Mouse (Mus musculus) midbrain, embryonic 15.5 days (tissue): ENCODE results near the gene Crxos. TPM values are rescaled to one million over a fixed set of nuclear protein-coding genes. Genes with fewer than 3 reads are reported as not detected.

Experiments
- ATAC-seq: fragments of 200-750 bp; cut with Nextera tagmentation; replicated peaks from 2 replicates; pipeline ENCODE4 v1.8.0; 2017; ENCODE audit warnings: moderate TSS enrichment
- H3K27ac ChIP-seq: fragments of 300-500 bp; sonication (generic); 2 replicates; pipeline ENCODE4 v1.5.1; 2015; ENCODE audit warnings: mild to moderate bottlenecking, inconsistent platforms
- H3K27me3 ChIP-seq: fragments of 300-500 bp; sonication (generic); replicated peaks from 2 replicates; pipeline ENCODE4 v1.6.1; 2015; ENCODE audit warnings: inconsistent platforms
- H3K36me3 ChIP-seq: fragments of 300-500 bp; sonication (generic); replicated peaks from 2 replicates; pipeline ENCODE4 v1.6.1; 2015; ENCODE audit warnings: inconsistent platforms
- H3K4me1 ChIP-seq: fragments of 300-500 bp; sonication (generic); 2 replicates; pipeline ENCODE4 v1.6.1; 2015; ENCODE audit warnings: inconsistent platforms
- H3K4me2 ChIP-seq: fragments of 300-500 bp; sonication (generic); 2 replicates; pipeline ENCODE4 v1.6.1; 2015; ENCODE audit warnings: inconsistent platforms, mild to moderate bottlenecking, moderate library complexity
- H3K4me3 ChIP-seq: fragments of 300-500 bp; sonication (generic); 2 replicates; pipeline ENCODE4 v1.5.1; 2015; ENCODE audit warnings: mild to moderate bottlenecking, inconsistent platforms
- H3K9ac ChIP-seq: fragments of 300-500 bp; sonication (generic); 2 replicates; pipeline ENCODE4 v1.6.1; 2015; ENCODE audit warnings: mild to moderate bottlenecking, inconsistent platforms
- H3K9me3 ChIP-seq: fragments of 300-500 bp; sonication (generic); 2 replicates; pipeline ENCODE4 v1.6.1; 2016; ENCODE audit warnings: inconsistent platforms
- WGBS: fragments of 180-500 bp; shearing (Covaris S2); methylation state at CpG from one replicate; pipeline ENCODE4 v1.1.7; 2015; ENCODE audit warnings: mixed read lengths; 5-methylcytosine and 5-hydroxymethylcytosine counted together
- polyA plus RNA-seq: library from polyadenylated mRNA; unstranded; fragments of >200 nt; fragmentation: Nextera tagmentation; extraction: Ambion mirVana; gene quantifications from 2 replicates; pipeline ENCODE4 v1.2.1, GENCODE M21; 2015

Gene Crxos
- polyA plus RNA-seq, 1 experiment from 2014 or later: not detected

DNA sequence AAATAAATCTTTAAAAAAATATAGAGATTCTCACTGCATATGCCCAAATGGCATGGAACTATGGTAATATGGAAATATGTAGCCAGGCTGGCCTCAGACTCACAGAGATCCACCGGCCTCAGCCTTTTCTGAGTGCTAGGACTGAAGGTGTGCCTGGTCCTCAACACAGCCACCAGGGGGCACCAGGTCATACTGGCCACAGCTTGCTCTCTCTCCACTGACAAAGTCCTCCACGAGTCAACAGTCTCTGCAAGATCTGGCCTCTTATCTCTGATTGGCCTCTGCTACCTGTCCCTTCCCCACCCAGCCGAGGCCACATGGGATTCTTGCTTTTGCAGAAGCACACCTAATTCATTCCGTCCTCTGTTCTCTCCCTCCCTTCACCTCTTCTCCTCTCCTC is 47.5 kb downstream of the Crxos start:
- 41% methylated on average over 4 of the region's 4 CpGs for WGBS

GRCm38 (mm10) chr7:15930543-15930942 is 48.1 kb downstream of the Crxos start:
- H3K9me3 ChIP-seq: no peaks in the 10 kb centered on the region
- no peaks in the 10 kb centered on the region for H3K27me3 ChIP-seq
- H3K4me1 ChIP-seq: no peaks in the 10 kb centered on the region
- no peak overlapping the region for H3K9ac ChIP-seq
- WGBS: 68% methylated on average over 2 of the region's 2 CpGs
- H3K4me2 ChIP-seq: no peak overlapping the region
- H3K4me3 ChIP-seq: no peak overlapping the region
- no peak for ATAC-seq
- H3K36me3 ChIP-seq: no peaks in the 10 kb centered on the region
- H3K27ac ChIP-seq: no peak overlapping the region

More for the DNA sequence above, 47.5 kb downstream of the Crxos start:
- H3K4me3 ChIP-seq: no peak overlapping the region
- no peak overlapping the region for H3K4me2 ChIP-seq
- no peaks in the 10 kb centered on the region for H3K27me3 ChIP-seq
- no peaks in the 10 kb centered on the region for H3K9me3 ChIP-seq
- H3K4me1 ChIP-seq: no peaks in the 10 kb centered on the region
- ATAC-seq: no peak
- H3K36me3 ChIP-seq: no peaks in the 10 kb centered on the region
- H3K27ac ChIP-seq: no peak overlapping the region
- no peak overlapping the region for H3K9ac ChIP-seq

GRCm38 (mm10) chr7:15931635-15932034 is 49.2 kb downstream of the Crxos start:
- Histone ChIP-seq H3K4me1 (no peaks in the 10 kb centered on the region), H3K27ac (no peak overlapping the region), H3K9ac (no peak overlapping the region), H3K36me3 (peaks cover 5% of the 10 kb centered on the region), H3K4me3 (no peak overlapping the region), H3K4me2 (no peak overlapping the region), H3K9me3 (no peaks in the 10 kb centered on the region), H3K27me3 (no peaks in the 10 kb centered on the region)
- no peak for ATAC-seq
- 86% methylated on average over 3 of the region's 3 CpGs for WGBS

GRCm38 (mm10) chr7:15933437-15934359 is 51.3 kb downstream of the Crxos start:
- H3K4me2 ChIP-seq: no peak overlapping the region
- 66% methylated on average over 16 of the region's 16 CpGs for WGBS
- H3K4me3 ChIP-seq: no peak overlapping the region
- no peak for ATAC-seq
- H3K4me1 ChIP-seq: no peaks in the 10 kb centered on the region
- H3K27me3 ChIP-seq: no peaks in the 10 kb centered on the region
- H3K9ac ChIP-seq: no peak overlapping the region
- H3K9me3 ChIP-seq: no peaks in the 10 kb centered on the region
- no peak overlapping the region for H3K27ac ChIP-seq
- peaks cover 26% of the 10 kb centered on the region for H3K36me3 ChIP-seq

GRCm38 (mm10) chr7:15937491-15937890 is 55.1 kb downstream of the Crxos start:
- Histone ChIP-seq H3K27ac (no peak overlapping the region), H3K9me3 (no peaks in the 10 kb centered on the region), H3K9ac (no peak overlapping the region), H3K4me1 (no peaks in the 10 kb centered on the region), H3K36me3 (peaks cover 59% of the 10 kb centered on the region), H3K4me3 (no peak overlapping the region), H3K4me2 (no peak overlapping the region), H3K27me3 (no peaks in the 10 kb centered on the region)
- WGBS: 93% methylated on average over 5 of the region's 5 CpGs
- ATAC-seq: no peak

DNA sequence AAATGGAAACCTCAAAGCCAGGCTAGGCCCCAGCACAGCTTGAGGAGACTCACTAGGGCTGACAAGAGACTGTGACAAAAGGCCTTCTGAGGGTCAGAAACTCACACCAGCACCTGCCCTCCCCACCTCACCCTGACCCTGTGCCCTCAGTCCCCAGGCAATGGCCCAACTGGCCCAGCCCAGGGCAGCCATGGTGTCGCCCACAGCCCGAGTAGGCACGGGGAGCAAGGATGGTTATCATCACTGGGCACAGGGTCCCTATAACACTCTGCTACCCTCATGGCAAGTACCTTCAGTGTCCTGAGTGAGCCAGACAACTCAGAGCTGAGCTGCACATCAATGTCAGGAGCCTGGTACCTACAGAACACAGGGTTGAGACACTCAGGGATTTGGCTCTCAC is 56.2 kb downstream of the Crxos start:
- ATAC-seq: no peak
- Histone ChIP-seq H3K9me3 (no peaks in the 10 kb centered on the region), H3K9ac (no peak overlapping the region), H3K4me2 (no peak overlapping the region), H3K4me3 (no peak overlapping the region), H3K27me3 (no peaks in the 10 kb centered on the region), H3K36me3 (peaks cover 63% of the 10 kb centered on the region), H3K27ac (no peak overlapping the region), H3K4me1 (peaks cover 4% of the 10 kb centered on the region; the same call in 1 of the 2 replicates)
- 90% methylated on average over 3 of the region's 3 CpGs for WGBS

DNA sequence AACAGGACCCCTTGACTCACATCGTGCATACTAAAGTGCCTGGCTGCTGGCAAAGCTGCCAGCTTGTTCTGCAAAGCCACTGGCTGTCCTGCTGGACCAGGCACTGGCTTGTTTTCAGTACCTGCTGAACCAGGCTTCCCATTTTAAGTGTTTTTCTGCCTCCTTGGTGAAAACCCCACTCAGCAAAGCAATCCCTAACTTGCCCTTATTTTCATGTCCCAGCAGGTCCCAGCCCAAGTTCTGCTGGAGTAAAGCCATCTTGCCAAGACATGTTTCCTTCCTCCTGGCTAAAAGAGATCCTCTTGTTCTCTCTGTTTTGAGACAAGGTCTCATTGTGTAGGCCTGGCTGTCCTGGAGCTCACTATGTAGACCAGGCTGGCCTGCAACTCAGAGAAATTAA is 61.9 kb downstream of the Crxos start:
- Histone ChIP-seq H3K4me1 (peaks cover 25% of the 10 kb centered on the region), H3K36me3 (peaks cover 31% of the 10 kb centered on the region), H3K27ac (no peak overlapping the region), H3K4me2 (no peak overlapping the region; the same call in 1 of the 2 replicates), H3K9me3 (no peaks in the 10 kb centered on the region), H3K9ac (no peak overlapping the region), H3K4me3 (no peak overlapping the region), H3K27me3 (no peaks in the 10 kb centered on the region)
- ATAC-seq: no peak
- 91% methylated on average over 1 of the region's 1 CpGs for WGBS

DNA sequence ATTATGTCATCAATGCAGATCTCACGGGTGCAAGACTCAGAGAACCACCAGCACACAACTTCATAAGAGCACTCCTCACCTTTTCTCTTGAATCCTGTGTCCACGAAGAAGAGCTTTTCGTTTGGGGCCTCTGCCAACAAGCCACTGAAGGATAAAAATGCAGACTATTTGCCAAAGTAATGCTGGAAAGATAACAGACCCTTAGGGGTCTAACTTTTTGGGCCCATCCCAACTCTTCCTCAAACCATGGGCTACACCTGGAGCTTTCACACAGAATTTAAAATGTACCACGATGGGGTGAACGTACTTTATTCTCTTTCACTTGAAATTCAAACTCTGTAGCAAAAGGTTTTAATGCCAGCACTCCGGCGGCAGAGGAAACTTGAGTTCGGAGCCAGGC is 62.8 kb downstream of the Crxos start:
- Histone ChIP-seq H3K27ac (peak overlapping the region; percentile 97; the same call in 1 of the 2 replicates), H3K9ac (peak overlapping the region; percentile 78), H3K4me3 (peak overlapping the region; percentile 75), H3K9me3 (no peaks in the 10 kb centered on the region), H3K36me3 (peaks cover 25% of the 10 kb centered on the region), H3K27me3 (no peaks in the 10 kb centered on the region), H3K4me2 (peak overlapping the region; percentile 78), H3K4me1 (peaks cover 25% of the 10 kb centered on the region)
- WGBS: 7% methylated on average over 8 of the region's 8 CpGs
- no peak for ATAC-seq

DNA sequence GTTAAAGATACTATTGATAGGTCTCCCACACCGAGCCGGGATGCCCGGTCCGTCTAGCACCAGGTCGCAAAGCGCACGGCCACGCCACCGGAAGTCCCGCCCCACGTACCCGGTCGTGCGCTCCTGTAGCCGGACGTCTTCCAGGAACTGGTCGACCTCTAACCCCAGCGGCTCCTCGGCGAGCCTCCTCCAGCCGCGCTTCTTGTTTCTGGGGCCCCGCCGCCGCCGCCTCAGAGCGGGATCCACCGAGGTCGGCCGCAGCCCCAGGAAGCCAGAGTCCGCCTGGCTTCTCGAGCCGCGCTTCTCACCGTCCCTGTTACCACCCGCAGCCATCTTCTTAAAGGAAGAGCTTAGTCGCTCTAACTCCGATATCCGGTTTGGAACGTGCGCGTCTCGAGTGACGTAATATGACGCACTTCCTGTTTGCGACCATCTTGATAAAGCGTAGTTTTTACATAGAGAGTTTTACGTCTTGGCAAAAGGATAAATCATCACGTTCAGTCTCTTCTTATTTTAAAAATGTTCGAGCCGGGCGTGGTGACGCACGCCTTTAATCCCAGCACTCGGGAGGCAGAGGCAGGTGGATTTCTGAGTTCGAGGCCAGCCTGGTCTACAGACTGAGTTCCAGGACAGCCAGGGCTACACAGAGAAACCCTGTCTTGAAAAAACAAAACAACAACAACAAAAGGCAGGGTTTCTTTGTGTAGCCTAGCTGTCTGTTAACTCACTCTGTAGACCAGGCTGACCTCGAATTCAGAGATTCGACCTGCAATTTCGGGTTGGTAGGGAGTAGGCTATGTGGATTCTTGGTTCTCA is 63.5 kb downstream of the Crxos start, which contains the start of gene Nop53:
Nop53 (minus strand) TSS at position 354 of the 816 bp plus-strand sequence.
- H3K27me3 ChIP-seq: no peaks in the 10 kb centered on the region
- peak within 1 kb of the TSS; percentile 78 for H3K4me2 ChIP-seq
- H3K27ac ChIP-seq: peak within 1 kb of the TSS; percentile 97
- peak; percentile 96 for ATAC-seq
- H3K9ac ChIP-seq: peak within 1 kb of the TSS; percentile 78
- peaks cover 25% of the 10 kb centered on the region for H3K4me1 ChIP-seq
- H3K4me3 ChIP-seq: peak within 1 kb of the TSS; percentile 75
- H3K36me3 ChIP-seq: peaks cover 20% of the 10 kb centered on the region
- 1% methylated on average over 59 of the region's 59 CpGs for WGBS
- no peaks in the 10 kb centered on the region for H3K9me3 ChIP-seq

GRCm38 (mm10) chr7:15947653-15948260 is 65.3 kb downstream of the Crxos start:
- ATAC-seq: no peak
- H3K4me1 ChIP-seq: peaks cover 25% of the 10 kb centered on the region
- no peaks in the 10 kb centered on the region for H3K9me3 ChIP-seq
- H3K36me3 ChIP-seq: peaks cover 2% of the 10 kb centered on the region; the same call in 1 of the 2 replicates
- H3K4me2 ChIP-seq: peak overlapping the region; percentile 33; the same call in 1 of the 2 replicates
- H3K27ac ChIP-seq: no peak overlapping the region
- H3K27me3 ChIP-seq: no peaks in the 10 kb centered on the region
- WGBS: 47% methylated on average over 4 of the region's 4 CpGs
- no peak overlapping the region for H3K4me3 ChIP-seq
- no peak overlapping the region for H3K9ac ChIP-seq

DNA sequence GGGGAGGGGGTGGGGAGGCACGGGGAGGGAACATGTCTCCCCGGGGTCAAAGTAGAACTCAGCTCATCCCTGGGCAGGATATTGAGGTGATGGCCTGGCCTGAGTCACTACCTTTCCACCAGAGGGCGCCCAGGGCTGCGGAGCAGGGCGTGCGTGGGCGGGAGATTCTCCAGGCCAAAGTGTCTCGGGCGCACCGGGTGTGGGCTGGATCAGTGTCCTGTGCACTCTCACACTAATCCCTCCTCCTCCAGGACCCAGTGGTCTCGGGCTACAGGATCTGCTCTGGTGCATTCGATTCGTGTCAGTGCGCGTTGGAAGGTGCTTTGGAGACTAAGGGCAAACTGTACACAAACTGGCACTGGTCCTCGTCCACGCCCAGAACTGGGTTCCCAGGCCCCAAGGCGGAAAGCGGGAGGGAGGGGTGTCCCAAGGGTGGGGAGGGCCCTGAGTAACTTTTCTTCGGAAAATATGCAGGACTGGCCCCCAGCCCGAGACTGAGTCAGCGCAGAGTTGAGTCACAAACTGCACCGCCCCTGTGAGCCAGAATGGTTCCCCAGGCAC is 66.0 kb downstream of the Crxos start:
- peak overlapping the region; percentile 33 for H3K4me2 ChIP-seq
- WGBS: 6% methylated on average over 23 of the region's 23 CpGs
- H3K9ac ChIP-seq: peak overlapping the region; percentile 8; the same call in 1 of the 2 replicates

More for the DNA sequence above, 66.0 kb downstream of the Crxos start:
- Histone ChIP-seq H3K4me1 (peaks cover 22% of the 10 kb centered on the region), H3K27me3 (no peaks in the 10 kb centered on the region), H3K9me3 (no peaks in the 10 kb centered on the region), H3K36me3 (no peaks in the 10 kb centered on the region; the same call in 1 of the 2 replicates), H3K4me3 (peak overlapping the region; percentile 6; the same call in 1 of the 2 replicates), H3K27ac (no peak overlapping the region)
- ATAC-seq: no peak
